Mouse (Mus musculus) ES-E14 (cell line): ENCODE measurements around the gene Chd1. TPM values are rescaled to one million over a fixed set of nuclear protein-coding genes. Genes with fewer than 3 reads are reported as not detected.

Source experiments
- DNase-seq: peaks from one replicate; pipeline ENCODE4 v3.0.0-alpha.2; 2013; ENCODE audit warnings: low read depth, low spot score
- H3K27ac ChIP-seq: 2 replicates; pipeline ENCODE4 v1.5.1; 2012; ENCODE audit warnings: low read depth, mild to moderate bottlenecking, low read length, moderate library complexity, mixed read lengths; ENCODE audit not compliant: poor library complexity, insufficient read depth, severe bottlenecking
- H3K36me3 ChIP-seq: 2 replicates; pipeline ENCODE4 v1.6.1; 2012; ENCODE audit warnings: mild to moderate bottlenecking, low read length, moderate library complexity, mixed read lengths; ENCODE audit not compliant: control insufficient read depth, poor library complexity, insufficient read depth, severe bottlenecking
- H3K4me1 ChIP-seq, 2 experiments: fragments of 150-350 bp in 1 of 2; sonication (generic) in 1 of 2; 2 replicates each; pipeline ENCODE4 v1.6.1; 2012; ENCODE audit warnings: low read length in 2 of 2, mild to moderate bottlenecking in 1 of 2, mixed read lengths in 1 of 2; ENCODE audit not compliant: control insufficient read depth in 2 of 2, insufficient read depth in 2 of 2, poor library complexity in 1 of 2
- H3K4me3 ChIP-seq, 2 experiments: fragments of 150-350 bp in 1 of 2; sonication (generic) in 1 of 2; 2 replicates each; pipeline ENCODE4 v1.5.1; 2012; ENCODE audit warnings: low read length in 2 of 2, low read depth in 1 of 2, mild to moderate bottlenecking in 1 of 2, mixed read lengths in 1 of 2; ENCODE audit not compliant: insufficient read depth in 1 of 2, poor library complexity in 1 of 2, severe bottlenecking in 1 of 2
- H3K9ac ChIP-seq: 2 replicates; pipeline ENCODE4 v1.6.1; 2012; ENCODE audit warnings: low read depth, mild to moderate bottlenecking, low read length, mixed read lengths; ENCODE audit not compliant: poor library complexity, insufficient read depth, severe bottlenecking
- H3K9me3 ChIP-seq: fragments of 150-350 bp; sonication (generic); 2 replicates; pipeline ENCODE4 v1.6.1; 2012; ENCODE audit warnings: low read depth, mild to moderate bottlenecking, low read length; ENCODE audit not compliant: control insufficient read depth, insufficient read depth
- CHD2 ChIP-seq: IDR thresholded peaks from 2 replicates; pipeline ENCODE4 v1.6.1; 2014; ENCODE audit warnings: mild to moderate bottlenecking, low read depth, low read length, inconsistent platforms
- HCFC1 ChIP-seq: IDR thresholded peaks from 2 replicates; pipeline ENCODE4 v1.6.1; 2012; ENCODE audit warnings: low read length, inconsistent platforms, borderline replicate concordance; ENCODE audit not compliant: insufficient read depth
- MAFK ChIP-seq: IDR thresholded peaks from 2 replicates; pipeline ENCODE4 v1.6.1; 2014; ENCODE audit warnings: mild to moderate bottlenecking, low read depth, low read length, inconsistent platforms; ENCODE audit not compliant: insufficient read depth
- ZC3H11A ChIP-seq: IDR thresholded peaks from 2 replicates; pipeline ENCODE4 v1.6.1; 2012; ENCODE audit warnings: low read depth, mild to moderate bottlenecking, inconsistent platforms, low read length, borderline replicate concordance
- ZNF384 ChIP-seq: IDR thresholded peaks from 2 replicates; pipeline ENCODE4 v1.6.1; 2012; ENCODE audit warnings: low read depth, low read length, inconsistent platforms
- in situ Hi-C, 2 experiments: fragments of 600-800 bp; cut with MboI; formaldehyde crosslinking; loops; one replicate each; pipeline ENCODE4 v1.15.1; 2025; ENCODE audit warnings: low sequenced_read_pairs in 2 of 2, inconsistent platforms in 1 of 2; ENCODE audit not compliant: unreplicated experiment in 2 of 2
- total RNA-seq: library from RNA; depleted of rRNA; stranded (reverse); fragments of 300-350 nt; gene quantifications from 2 replicates; pipeline ENCODE4 v1.2.3, GENCODE M21; 2012

Gene Chd1
- total RNA-seq, 1 experiment: 39.8 TPM

GRCm38 (mm10) chr17:15813658-15814212 is 109.0 kb downstream of the Chd1 start:
- Histone ChIP-seq H3K36me3 (peaks cover 2% of the 10 kb centered on the region; the same call in 1 of the 2 replicates), H3K9me3 (no peaks in the 10 kb centered on the region), H3K4me3 (no peak overlapping the region), H3K27ac (no peak overlapping the region), H3K4me1 (no peaks in the 10 kb centered on the region), H3K9ac (no peak overlapping the region)
- in situ Hi-C loops: no loop called here
- DNase-seq: no peak
- TF ChIP-seq ZC3H11A (no peak), MAFK (no peak), HCFC1 (no peak), CHD2 (no peak), ZNF384 (no peak)

GRCm38 (mm10) chr17:15815312-15816018 is 110.7 kb downstream of the Chd1 start:
- peaks cover 2% of the 10 kb centered on the region; the same call in 1 of the 2 replicates for H3K36me3 ChIP-seq
- H3K4me3 ChIP-seq: no peak overlapping the region
- in situ Hi-C loops: no loop called here
- no peak overlapping the region for H3K9ac ChIP-seq
- H3K4me1 ChIP-seq: no peaks in the 10 kb centered on the region
- H3K27ac ChIP-seq: no peak overlapping the region
- no peaks in the 10 kb centered on the region for H3K9me3 ChIP-seq
- DNase-seq: no peak
- TF ChIP-seq ZNF384 (no peak), HCFC1 (no peak), ZC3H11A (no peak), CHD2 (no peak), MAFK (no peak)

DNA sequence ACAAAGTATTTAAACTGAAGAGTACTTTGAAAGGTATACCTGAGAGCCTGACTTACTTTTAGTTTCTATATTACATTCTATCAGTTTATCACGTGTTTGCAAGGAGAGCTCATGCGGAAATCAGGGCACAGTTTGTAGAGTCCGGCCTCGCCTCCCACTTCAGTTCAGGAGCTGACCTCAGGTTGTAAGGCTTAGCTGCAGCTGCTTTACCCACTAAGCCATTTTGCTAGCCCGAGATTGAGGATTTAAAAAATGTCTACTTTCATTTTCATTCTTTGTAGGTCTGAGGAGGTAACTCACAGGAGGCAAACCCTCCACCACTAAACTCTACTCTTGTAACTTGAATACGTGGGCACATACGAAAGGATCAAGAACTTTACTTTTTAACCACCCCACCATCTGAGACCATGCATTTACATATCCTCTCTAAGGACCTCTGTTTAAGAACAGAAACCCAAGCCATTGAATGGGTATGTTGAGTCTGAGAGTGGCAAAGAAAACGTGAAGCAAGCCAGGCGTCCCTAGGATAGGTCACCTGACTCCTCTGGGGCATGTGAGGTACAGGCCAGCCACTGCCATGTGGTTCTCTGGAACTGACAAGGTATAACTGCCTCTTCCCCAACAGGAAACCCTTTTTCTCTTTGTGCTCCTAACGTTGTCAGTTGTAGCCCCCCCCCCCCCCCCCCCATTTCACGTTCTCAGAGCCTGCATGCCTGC is 111.8 kb downstream of the Chd1 start:
- Histone ChIP-seq H3K9ac (no peak overlapping the region), H3K9me3 (no peaks in the 10 kb centered on the region), H3K4me3 (no peak overlapping the region), H3K36me3 (peaks cover 4% of the 10 kb centered on the region), H3K4me1 (peaks cover 0 to 2% of the 10 kb centered on the region in 2 experiments; a peak in 1 of 4 replicates), H3K27ac (no peak overlapping the region)
- in situ Hi-C loops: no loop called here
- TF ChIP-seq ZC3H11A: no peak
- no peak for TF ChIP-seq MAFK
- TF ChIP-seq ZNF384: no peak
- TF ChIP-seq CHD2: no peak
- no peak for TF ChIP-seq HCFC1
- DNase-seq: no peak

GRCm38 (mm10) chr17:15817096-15817450 is 112.3 kb downstream of the Chd1 start:
- H3K4me1 ChIP-seq: peaks cover 0 to 2% of the 10 kb centered on the region in 2 experiments; a peak in 1 of 4 replicates
- in situ Hi-C loops: no loop called here
- no peaks in the 10 kb centered on the region for H3K9me3 ChIP-seq
- H3K4me3 ChIP-seq: no peak overlapping the region
- no peak overlapping the region for H3K9ac ChIP-seq
- H3K27ac ChIP-seq: no peak overlapping the region
- no peak for DNase-seq
- H3K36me3 ChIP-seq: peaks cover 4% of the 10 kb centered on the region
- TF ChIP-seq MAFK (no peak), ZC3H11A (no peak), CHD2 (no peak), ZNF384 (no peak), HCFC1 (no peak)
